Mouse (Mus musculus) limb, embryonic 11.5 days (tissue): ENCODE data around the gene 2310003L06Rik. TPM values are rescaled to one million over a fixed set of nuclear protein-coding genes. Genes with fewer than 3 reads are reported as not detected.

ENCODE experiments used
- ATAC-seq: fragments of 200-750 bp; cut with Nextera tagmentation; 2 replicates; pipeline ENCODE4 v1.8.0; 2017; ENCODE audit warnings: low read depth; ENCODE audit not compliant: insufficient number of reproducible peaks, low FRiP score, low TSS enrichment
- DNase-seq: peaks from one replicate; pipeline ENCODE4 v3.0.0-alpha.2; 2015; ENCODE audit warnings: low spot score
- H3K27ac ChIP-seq: fragments of 300-500 bp; sonication (generic); replicated peaks from 2 replicates; pipeline ENCODE4 v1.5.1; 2014; ENCODE audit warnings: low read depth, mild to moderate bottlenecking, low read length
- H3K27me3 ChIP-seq: fragments of 300-500 bp; sonication (generic); 2 replicates; pipeline ENCODE4 v1.6.1; 2014; ENCODE audit warnings: mild to moderate bottlenecking, low read length, mixed read lengths; ENCODE audit not compliant: control insufficient read depth, insufficient read depth
- H3K36me3 ChIP-seq: fragments of 300-500 bp; sonication (generic); 2 replicates; pipeline ENCODE4 v1.6.1; 2014; ENCODE audit warnings: mild to moderate bottlenecking, low read length, moderate library complexity, mixed read lengths; ENCODE audit not compliant: control insufficient read depth, insufficient read depth
- H3K4me1 ChIP-seq: fragments of 300-500 bp; sonication (generic); 2 replicates; pipeline ENCODE4 v1.6.1; 2014; ENCODE audit warnings: low read length, mixed read lengths; ENCODE audit not compliant: control insufficient read depth, insufficient read depth
- H3K4me2 ChIP-seq: fragments of 300-500 bp; sonication (generic); 2 replicates; pipeline ENCODE4 v1.6.1; 2014; ENCODE audit warnings: low read depth, mild to moderate bottlenecking, moderate library complexity; ENCODE audit not compliant: severe bottlenecking
- H3K4me3 ChIP-seq: fragments of 300-500 bp; sonication (generic); 2 replicates; pipeline ENCODE4 v1.5.1; 2014; ENCODE audit warnings: low read depth, low read length
- H3K9ac ChIP-seq: fragments of 300-500 bp; sonication (generic); 2 replicates; pipeline ENCODE4 v1.6.1; 2014; ENCODE audit warnings: mild to moderate bottlenecking, low read length
- H3K9me3 ChIP-seq: fragments of 300-500 bp; sonication (generic); 2 replicates; pipeline ENCODE4 v1.6.1; 2016; ENCODE audit warnings: low read length; ENCODE audit not compliant: control insufficient read depth
- WGBS: fragments of 180-500 bp; shearing (Covaris S2); extraction: QIAGEN DNeasy Blood & Tissue Kit; methylation state at CpG from one replicate; pipeline ENCODE4 v1.1.7; 2014; 5-methylcytosine and 5-hydroxymethylcytosine counted together
- polyA plus RNA-seq: library from polyadenylated mRNA; unstranded; fragments of >200 nt; fragmentation: Nextera tagmentation; extraction: Ambion mirVana; gene quantifications from 2 replicates; pipeline ENCODE4 v1.2.1, GENCODE M21; 2014

2310003L06Rik gene
- polyA plus RNA-seq, 1 experiment from 2014 or later, result not detected

DNA sequence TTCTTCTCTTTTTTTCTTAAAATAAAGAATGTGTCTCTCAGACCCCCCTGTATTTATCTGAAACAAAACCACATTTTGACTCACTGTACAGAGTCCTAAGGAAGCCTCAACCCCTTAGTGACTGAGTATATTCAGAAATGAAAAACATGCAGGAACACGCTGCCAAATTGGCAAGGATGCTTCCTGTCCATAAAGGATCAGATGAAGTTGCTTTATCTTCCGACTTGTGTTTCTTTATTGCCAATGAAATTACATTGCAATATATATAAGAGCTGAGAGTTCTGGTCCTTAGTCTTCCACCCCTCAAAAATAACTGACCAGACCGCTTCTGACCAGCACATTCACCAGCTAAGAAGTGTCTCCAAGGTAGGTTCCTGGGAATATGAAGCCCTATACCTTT lies 33.0 kb downstream of the 2310003L06Rik start, which contains the start of gene Smr3a:
Gene Smr3a (plus strand): TSS at position 301 of the 400 bp plus-strand sequence.
- no peak for ATAC-seq
- H3K9ac ChIP-seq, result no peak within 1 kb of the TSS
- 82% methylated on average over 3 of the region's 3 CpGs for WGBS
- H3K4me1 ChIP-seq, result no peaks in the 10 kb centered on the region
- no peaks in the 10 kb centered on the region for H3K9me3 ChIP-seq
- H3K4me3 ChIP-seq, result no peak within 1 kb of the TSS
- no peak for DNase-seq
- H3K27me3 ChIP-seq, result no peaks in the 10 kb centered on the region
- no peaks in the 10 kb centered on the region for H3K36me3 ChIP-seq
- no peak within 1 kb of the TSS for H3K27ac ChIP-seq
- H3K4me2 ChIP-seq, result no peak within 1 kb of the TSS

DNA sequence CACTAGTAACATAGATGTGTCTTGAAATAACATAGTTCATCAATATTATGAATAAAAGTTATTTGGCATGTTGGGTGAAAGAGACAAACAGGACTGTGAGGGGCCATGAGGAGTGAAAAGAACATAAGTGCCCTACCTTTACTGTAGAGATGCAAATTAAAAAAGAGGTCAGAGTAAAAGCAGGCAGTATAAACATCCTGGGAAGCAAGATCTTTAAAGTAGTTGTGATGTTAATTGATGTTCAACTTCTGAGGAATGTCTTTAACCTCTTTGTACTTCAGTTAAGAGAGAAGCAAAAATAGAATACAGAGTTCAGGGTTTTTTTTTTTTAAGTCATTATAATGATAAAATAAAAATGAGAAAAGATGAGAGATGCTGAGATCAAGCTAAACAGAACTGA lies 36.0 kb downstream of the 2310003L06Rik start:
- Histone ChIP-seq H3K27me3 (no peaks in the 10 kb centered on the region), H3K36me3 (no peaks in the 10 kb centered on the region), H3K4me1 (no peaks in the 10 kb centered on the region), H3K4me3 (no peak overlapping the region), H3K4me2 (no peak overlapping the region), H3K27ac (no peak overlapping the region), H3K9me3 (no peaks in the 10 kb centered on the region), H3K9ac (no peak overlapping the region)
- DNase-seq, result no peak
- no peak for ATAC-seq

Other genes starting within 250 kb of the 2310003L06Rik start
- not detected in 2 replicates for gene Csn1s2a, start 194.9 kb upstream of the 2310003L06Rik start, polyA plus RNA-seq
- gene Csn1s2b, start 161.4 kb upstream of the 2310003L06Rik start, polyA plus RNA-seq, result not detected in 2 replicates
- not detected in 2 replicates for gene Prr27, start 143.8 kb upstream of the 2310003L06Rik start, polyA plus RNA-seq
- not detected in 2 replicates for gene Odam, start 84.4 kb upstream of the 2310003L06Rik start, polyA plus RNA-seq
- not detected in 2 replicates for gene Csn3, start 43.9 kb upstream of the 2310003L06Rik start, polyA plus RNA-seq
- gene Gm28434, start 58 bp downstream of the 2310003L06Rik start, polyA plus RNA-seq, result not detected in 2 replicates
- not detected in 2 replicates for gene Cabs1, start 10.0 kb downstream of the 2310003L06Rik start, polyA plus RNA-seq
- gene Smr3a, start 33.1 kb downstream of the 2310003L06Rik start, polyA plus RNA-seq, result not detected in 2 replicates
- not detected in 2 replicates for gene Smr2, start 117.1 kb downstream of the 2310003L06Rik start, polyA plus RNA-seq
- not detected in 2 replicates for gene Gm11116, start 142.1 kb downstream of the 2310003L06Rik start, polyA plus RNA-seq
- not detected in 2 replicates for gene Gm11115, start 184.6 kb downstream of the 2310003L06Rik start, polyA plus RNA-seq